8 mouse cellular contexts compared by ENCODE assay signal in the genomic region with DNA sequence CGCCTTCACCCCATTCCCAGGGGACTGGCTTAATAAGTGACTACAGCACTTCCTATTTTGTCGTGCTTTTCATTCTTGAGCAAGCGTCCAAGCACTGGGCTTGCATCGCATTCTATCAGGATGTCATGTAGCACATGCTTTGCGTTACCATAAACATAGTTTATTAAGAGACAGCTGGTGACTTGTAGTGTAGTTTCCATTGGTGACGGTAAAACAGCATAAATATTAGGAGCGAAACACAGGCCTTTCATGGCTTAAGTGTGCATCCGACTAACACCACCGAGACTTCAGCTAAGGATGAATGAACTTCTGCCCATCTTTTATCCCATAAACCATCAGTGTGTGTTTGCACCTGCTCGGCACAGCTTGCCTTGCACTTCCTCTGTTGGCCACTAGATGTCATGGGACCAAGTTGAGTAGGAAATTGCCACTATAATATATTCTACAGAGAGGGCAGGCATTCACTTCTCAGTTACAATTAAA. TPM values are rescaled to one million over a fixed set of nuclear protein-coding genes. Genes with fewer than 3 reads are reported as not detected.
DNase-seq lines count a peak whose midpoint lies in the region; ATAC-seq and TF ChIP-seq lines count a peak whose summit lies in the region.

No protein-coding gene starts in this region.

- DNase-seq in 416B (ENCODE audit: low read depth) = peak; percentile 39
- peak; percentile 22 for DNase-seq in MEL-GATA-1-ER (ENCODE audit: extremely low read depth, low read depth)
- DNase-seq in cerebellum, adult 9-10 months = peak; percentile 55
- DNase-seq in frontal cortex, postnatal 25 days (ENCODE audit: low spot score in 2 of 2) = peak; percentile 53 to 60
- DNase-seq in liver, embryonic 14.5 days (ENCODE audit: low read depth in 3 of 3, low spot score in 3 of 3) = no peak
- peak; percentile 70 for DNase-seq in urinary bladder, postnatal 25 days (ENCODE audit: low spot score)

- TF ChIP-seq EP300 in liver, embryonic 14.5 days (IDR thresholded peaks at IDR 0.05; ENCODE audit: low read depth) = no peak

- H3K9me3 ChIP-seq in kidney, embryonic 16.5 days (ENCODE audit: low read length) = no peaks in the 10 kb centered on the region
- H3K9me3 ChIP-seq in liver, embryonic 14.5 days (ENCODE audit: control insufficient read depth, low read length) = no peaks in the 10 kb centered on the region

- no peak overlapping the region for H3K27ac ChIP-seq in kidney, embryonic 16.5 days (ENCODE audit: low read length)
- no peak overlapping the region for H3K27ac ChIP-seq in liver, embryonic 14.5 days

- H3K4me1 ChIP-seq in kidney, embryonic 16.5 days (ENCODE audit: insufficient read depth, low read length) = peaks cover 14% of the 10 kb centered on the region
- no peaks in the 10 kb centered on the region for H3K4me1 ChIP-seq in liver, embryonic 14.5 days (replicated peaks; ENCODE audit: control insufficient read depth in 2 of 2, insufficient read depth in 2 of 2, low read length in 1 of 2)

- peak; percentile 46; the same call in 1 of the 2 replicates for ATAC-seq in kidney, embryonic 16.5 days (ENCODE audit: low FRiP score, low TSS enrichment)
- ATAC-seq in liver, embryonic 14.5 days (ENCODE audit: insufficient read depth) = no peak
- ATAC-seq in neutrophil, adult 5-6 weeks (ENCODE audit: extremely low read depth, insufficient number of reproducible peaks, low FRiP score, poor library complexity, severe bottlenecking) = peak; percentile 35; the same call in 1 of the 2 replicates

- 32% methylated on average over 10 of the region's 10 CpGs for WGBS in kidney, embryonic 16.5 days
- WGBS in liver, embryonic 14.5 days (ENCODE audit: insufficient replicate concordance) = 41% methylated on average over 10 of the region's 10 CpGs

- no peaks in the 10 kb centered on the region for H3K36me3 ChIP-seq in kidney, embryonic 16.5 days (ENCODE audit: insufficient read depth, low read length)
- no peaks in the 10 kb centered on the region for H3K36me3 ChIP-seq in liver, embryonic 14.5 days (replicated peaks; ENCODE audit: control insufficient read depth, insufficient read depth, low read depth)

- no peak overlapping the region for H3K4me3 ChIP-seq in kidney, embryonic 16.5 days (ENCODE audit: low read length)
- H3K4me3 ChIP-seq in liver, embryonic 14.5 days (ENCODE audit: insufficient read depth in 1 of 2, low read depth in 2 of 2, low read length in 2 of 2) = no peak overlapping the region

- TF ChIP-seq CTCF in liver, embryonic 14.5 days (IDR thresholded peaks at IDR 0.05; ENCODE audit: low read depth) = peak; percentile 86

- H3K9ac ChIP-seq in kidney, embryonic 16.5 days (replicated peaks; ENCODE audit: low read length) = no peak overlapping the region
- H3K9ac ChIP-seq in liver, embryonic 14.5 days (replicated peaks) = no peak overlapping the region

- 0 out of 2 replicates have a peak, but pooled peaks cover 6% of the 10 kb centered on the region for H3K27me3 ChIP-seq in kidney, embryonic 16.5 days (ENCODE audit: insufficient read depth, low read length)
- H3K27me3 ChIP-seq in liver, embryonic 14.5 days (ENCODE audit: control insufficient read depth, insufficient read depth, low read length) = no peaks in the 10 kb centered on the region; the same call in 1 of the 2 replicates

- H3K4me2 ChIP-seq in kidney, embryonic 16.5 days (replicated peaks; ENCODE audit: low read depth, low read length) = no peak overlapping the region
- H3K4me2 ChIP-seq in liver, embryonic 14.5 days (ENCODE audit: low read depth) = no peak overlapping the region

RNA-seq across cellular contexts. Expression of gene Aldh1a3, which starts 7.2 kb away (rescaled TPM):
- 43.4 and 48.6 TPM in 2 replicates for polyA plus RNA-seq in kidney, embryonic 16.5 days (2015; fragmentation: Nextera tagmentation; extraction: Ambion mirVana)
- polyA plus RNA-seq in liver, embryonic 14.5 days (2012; rRNA removed) = 0.18 and 0.25 TPM in 2 replicates
- polyA plus RNA-seq in liver, embryonic 14.5 days (2014; fragmentation: Nextera tagmentation; extraction: Ambion mirVana) = 0.68 and 0.88 TPM in 2 replicates
- not detected in 2 replicates for total RNA-seq in neutrophil, adult 5-6 weeks (2017)

RNA-seq across cellular contexts. Expression of gene Lrrk1, which starts 46.3 kb away (rescaled TPM):
- 16.7 and 18.1 TPM in 2 replicates for polyA plus RNA-seq in kidney, embryonic 16.5 days (2015; fragmentation: Nextera tagmentation; extraction: Ambion mirVana)
- 3.1 and 3.3 TPM in 2 replicates for polyA plus RNA-seq in liver, embryonic 14.5 days (2012; rRNA removed)
- polyA plus RNA-seq in liver, embryonic 14.5 days (2014; fragmentation: Nextera tagmentation; extraction: Ambion mirVana) = 2.3 and 3.0 TPM in 2 replicates
- total RNA-seq in neutrophil, adult 5-6 weeks (2017) = 24.3 and 24.6 TPM in 2 replicates

Comparison
In these comparisons a context has a peak if more than half of its experiments do, and no peak if none do; other contexts are left out.
1. DNase-seq: peak in 416B (single experiment), MEL-GATA-1-ER (single experiment), cerebellum, adult 9-10 months (single experiment), frontal cortex, postnatal 25 days (2 of 2) and urinary bladder, postnatal 25 days (single experiment); none in liver, embryonic 14.5 days (0 of 3).
2. RNA of gene Aldh1a3, which starts 7.2 kb away (polyA plus RNA-seq): 43.4 to 48.6 TPM in kidney, embryonic 16.5 days; 0.18 to 0.88 TPM in liver, embryonic 14.5 days; every median in the first group is over 10 times any median in the second.